Mouse (Mus musculus) small intestine, adult 2 months (tissue): ENCODE measurements at regions not wholly inside any gene's neighbourhood (a gene's known extent, or its start where the extent isn't known, plus 50 kb on each side); places are given as distances from the start of the nearest gene placed in this dataset.

Experiments
- H3K27ac ChIP-seq: fragments of 200-500 bp; 2 replicates; pipeline ENCODE4 v1.5.1; 2012; ENCODE audit warnings: low read depth, low read length, control low read depth, inconsistent platforms; ENCODE audit not compliant: insufficient read depth
- H3K27me3 ChIP-seq: fragments of 200-500 bp; 2 replicates; pipeline ENCODE4 v1.6.1; 2012; ENCODE audit warnings: mild to moderate bottlenecking, moderate library complexity, low read length, inconsistent platforms; ENCODE audit not compliant: control insufficient read depth, insufficient read depth
- H3K36me3 ChIP-seq: fragments of 200-500 bp; 2 replicates; pipeline ENCODE4 v1.6.1; 2012; ENCODE audit warnings: mild to moderate bottlenecking, low read length, control low read depth, inconsistent platforms; ENCODE audit not compliant: control insufficient read depth, insufficient read depth
- H3K4me1 ChIP-seq: fragments of 200-500 bp; 2 replicates; pipeline ENCODE4 v1.6.1; 2012; ENCODE audit warnings: low read length, inconsistent platforms, mixed read lengths; ENCODE audit not compliant: control insufficient read depth, insufficient read depth, insufficient read length
- H3K4me3 ChIP-seq: fragments of 200-500 bp; 2 replicates; pipeline ENCODE4 v1.5.1; 2012; ENCODE audit warnings: low read depth, mild to moderate bottlenecking, control low read depth, inconsistent platforms, low read length, moderate library complexity
- CTCF ChIP-seq: fragments of 200-500 bp; IDR thresholded peaks from 2 replicates; pipeline ENCODE4 v1.5.1; 2012; ENCODE audit warnings: low read depth, mild to moderate bottlenecking, control low read depth, inconsistent platforms, low read length, moderate library complexity, mixed read lengths; ENCODE audit not compliant: insufficient replicate concordance, insufficient read length; ENCODE audit errors: extremely low read depth
- POLR2A ChIP-seq: fragments of 200-500 bp; IDR thresholded peaks from 2 replicates; pipeline ENCODE4 v1.6.1; 2012; ENCODE audit warnings: low read depth, mild to moderate bottlenecking, control low read depth, inconsistent platforms, low read length, moderate library complexity
- WGBS: fragments of 180-500 bp; shearing (Covaris S2); methylation state at CpG from one replicate; pipeline ENCODE4 v1.1.7; 2018; 5-methylcytosine and 5-hydroxymethylcytosine counted together

DNA sequence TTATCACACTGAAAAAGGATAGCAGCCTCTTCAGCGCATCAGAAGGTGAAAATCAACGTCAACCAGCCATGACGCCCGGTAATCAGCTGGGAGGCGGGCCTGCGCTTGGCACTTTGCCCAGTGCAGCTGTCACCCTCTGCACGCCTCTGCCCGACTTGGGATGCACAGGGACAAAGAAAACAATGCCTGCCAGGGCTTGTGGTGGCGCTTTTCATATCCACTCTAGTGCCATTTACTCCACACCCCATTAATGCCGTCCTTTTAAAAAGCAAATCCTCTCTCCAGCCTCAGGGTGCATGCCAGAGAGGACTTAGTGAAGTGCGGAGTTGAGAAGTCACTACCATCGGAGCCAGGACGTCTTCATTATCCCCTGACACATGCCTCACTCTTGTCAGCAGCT is 204.5 kb upstream of the Sulf2 start:
- H3K27ac ChIP-seq = no peak overlapping the region
- no peak overlapping the region for H3K4me3 ChIP-seq
- whole genome bisulfite sequencing = 37% methylated on average over 13 of the region's 13 CpGs
- no peaks in the 10 kb centered on the region for H3K4me1 ChIP-seq
- no peak for TF ChIP-seq POLR2A
- TF ChIP-seq CTCF = no peak
- H3K27me3 ChIP-seq = no peaks in the 10 kb centered on the region
- no peaks in the 10 kb centered on the region for H3K36me3 ChIP-seq

DNA sequence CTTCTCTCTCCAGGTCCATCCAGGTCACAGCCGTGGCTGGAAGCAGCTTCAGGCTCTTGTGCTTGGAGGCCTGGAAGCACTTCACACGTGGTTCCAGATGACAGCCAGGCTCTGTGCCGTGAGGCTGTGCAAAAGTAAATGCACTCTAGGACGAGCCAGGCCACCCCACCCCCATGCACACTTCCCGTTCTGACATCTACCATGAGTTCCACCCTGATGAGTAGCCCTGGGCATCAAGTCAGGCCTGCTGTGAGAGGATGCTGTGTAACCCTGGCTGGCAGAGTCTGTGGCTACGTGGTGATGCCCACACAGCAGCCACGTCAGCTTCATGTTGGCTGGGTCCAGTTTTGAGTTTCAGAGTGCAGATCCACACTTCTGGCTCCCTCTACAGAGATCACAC is 202.4 kb upstream of the Sulf2 start:
- H3K27ac ChIP-seq = no peak overlapping the region
- no peaks in the 10 kb centered on the region; the same call in 1 of the 2 replicates for H3K4me1 ChIP-seq
- no peaks in the 10 kb centered on the region for H3K36me3 ChIP-seq
- no peaks in the 10 kb centered on the region for H3K27me3 ChIP-seq
- WGBS = 38% methylated on average over 7 of the region's 7 CpGs
- no peak overlapping the region for H3K4me3 ChIP-seq
- TF ChIP-seq POLR2A = no peak
- no peak for TF ChIP-seq CTCF

DNA sequence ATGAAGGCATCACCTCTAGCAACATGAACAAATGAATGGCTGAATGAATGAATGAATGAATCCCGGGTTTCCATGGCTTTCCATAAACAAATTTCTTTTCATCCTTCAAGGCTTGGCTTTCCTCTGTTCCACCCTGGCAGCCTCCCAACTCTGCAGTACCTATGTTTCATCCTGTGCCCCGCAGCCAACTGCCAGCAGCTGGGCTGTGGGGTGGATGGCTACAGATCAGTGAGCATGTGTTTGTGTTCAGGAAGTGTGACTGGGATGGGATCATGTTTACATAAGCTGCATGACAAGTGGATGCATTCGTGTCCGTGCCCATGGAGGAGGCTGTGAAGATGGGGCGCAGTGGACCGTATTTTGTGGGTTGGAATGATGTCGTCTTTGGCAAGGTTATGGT is 200.5 kb upstream of the Sulf2 start:
- WGBS = 76% methylated on average over 7 of the region's 7 CpGs
- no peak overlapping the region for H3K27ac ChIP-seq
- H3K27me3 ChIP-seq = no peaks in the 10 kb centered on the region
- H3K4me3 ChIP-seq = no peak overlapping the region
- TF ChIP-seq CTCF (no peak), POLR2A (no peak)
- H3K4me1 ChIP-seq = no peaks in the 10 kb centered on the region; the same call in 1 of the 2 replicates
- no peaks in the 10 kb centered on the region for H3K36me3 ChIP-seq

DNA sequence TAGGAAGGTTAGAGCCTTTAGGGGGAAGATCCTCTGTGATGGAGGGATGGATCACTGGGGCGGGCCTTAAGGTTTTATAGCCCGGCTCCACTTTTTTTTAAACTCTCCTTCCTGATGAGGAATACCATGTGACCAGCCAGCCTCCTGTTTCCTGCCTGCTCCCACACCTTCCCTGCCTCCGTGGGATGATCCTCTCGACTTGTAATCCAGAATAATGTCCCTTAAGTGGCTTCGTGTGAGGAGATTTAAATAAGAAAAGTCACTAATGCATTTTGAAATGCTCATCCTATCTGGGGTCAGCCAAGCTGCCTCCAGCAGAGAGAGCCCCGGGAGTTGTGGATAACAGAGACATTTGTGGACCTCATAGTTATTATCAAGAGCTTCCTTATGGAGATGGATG is 200.0 kb upstream of the Sulf2 start:
- H3K27me3 ChIP-seq = no peaks in the 10 kb centered on the region
- 45% methylated on average over 6 of the region's 6 CpGs for WGBS

DNA sequence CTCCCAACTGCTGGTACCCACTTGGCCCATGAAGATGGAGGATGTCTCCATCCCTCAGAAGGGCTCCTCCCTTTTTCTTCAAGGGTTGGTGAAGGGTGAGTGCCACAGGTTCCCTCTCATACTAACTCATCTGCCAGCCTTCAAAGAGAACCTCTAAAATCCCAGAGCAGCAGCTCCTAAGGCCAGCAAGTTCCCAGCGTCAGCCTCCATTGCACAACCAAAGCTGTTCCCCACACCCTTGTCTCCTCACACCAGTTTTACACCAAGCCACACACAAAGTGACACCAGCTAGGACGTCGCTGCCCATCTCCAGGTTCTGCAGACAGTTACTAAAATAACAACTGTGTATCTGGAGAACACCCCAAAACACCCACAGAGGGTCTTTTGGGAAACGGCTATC is 198.9 kb upstream of the Sulf2 start:
- WGBS = 84% methylated on average over 4 of the region's 4 CpGs
- no peak for TF ChIP-seq CTCF
- no peak for TF ChIP-seq POLR2A
- H3K36me3 ChIP-seq = no peaks in the 10 kb centered on the region
- H3K27me3 ChIP-seq = no peaks in the 10 kb centered on the region
- no peak overlapping the region for H3K27ac ChIP-seq
- no peak overlapping the region for H3K4me3 ChIP-seq
- H3K4me1 ChIP-seq = no peaks in the 10 kb centered on the region; the same call in 1 of the 2 replicates

More for the DNA sequence above, 200.0 kb upstream of the Sulf2 start:
- H3K36me3 ChIP-seq = no peaks in the 10 kb centered on the region
- no peak overlapping the region for H3K4me3 ChIP-seq
- TF ChIP-seq CTCF = no peak
- no peak for TF ChIP-seq POLR2A
- no peaks in the 10 kb centered on the region; the same call in 1 of the 2 replicates for H3K4me1 ChIP-seq
- H3K27ac ChIP-seq = no peak overlapping the region

DNA sequence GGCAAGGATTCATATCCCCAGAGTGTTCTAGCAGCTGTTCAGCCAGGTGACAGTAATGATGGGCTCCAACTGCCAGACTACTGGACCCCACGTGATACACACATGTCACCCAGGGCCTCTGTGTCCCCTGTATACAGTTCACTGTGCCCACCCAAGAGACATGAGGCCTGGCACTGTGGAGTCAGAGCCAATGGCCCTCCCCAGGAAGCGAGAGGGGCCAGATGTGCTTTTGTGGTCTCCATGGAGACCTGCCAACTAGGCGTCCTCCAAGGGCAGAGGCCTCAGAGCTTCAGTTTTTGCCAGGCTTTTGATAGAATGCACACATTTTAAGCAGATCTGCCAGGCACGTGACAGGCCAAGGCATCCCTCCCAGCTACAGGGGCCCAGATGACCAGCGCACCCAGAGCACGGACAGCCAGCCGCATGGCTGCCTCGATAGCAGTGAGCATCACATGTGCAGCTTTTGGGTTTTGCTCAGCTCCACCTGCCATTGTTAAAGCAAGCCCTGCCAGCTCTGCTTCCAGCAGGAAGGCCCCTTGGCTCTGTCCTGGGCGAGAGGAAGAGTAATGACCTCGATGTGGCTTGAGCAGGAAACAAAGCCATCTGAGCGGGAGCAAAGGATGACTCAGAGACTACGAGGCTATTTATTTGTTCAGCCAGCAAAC is 198.1 kb upstream of the Sulf2 start:
- H3K27ac ChIP-seq = no peak overlapping the region
- WGBS = 49% methylated on average over 12 of the region's 12 CpGs
- no peaks in the 10 kb centered on the region for H3K36me3 ChIP-seq
- no peaks in the 10 kb centered on the region for H3K27me3 ChIP-seq
- no peak for TF ChIP-seq CTCF
- no peak for TF ChIP-seq POLR2A
- H3K4me3 ChIP-seq = no peak overlapping the region
- no peaks in the 10 kb centered on the region; the same call in 1 of the 2 replicates for H3K4me1 ChIP-seq

DNA sequence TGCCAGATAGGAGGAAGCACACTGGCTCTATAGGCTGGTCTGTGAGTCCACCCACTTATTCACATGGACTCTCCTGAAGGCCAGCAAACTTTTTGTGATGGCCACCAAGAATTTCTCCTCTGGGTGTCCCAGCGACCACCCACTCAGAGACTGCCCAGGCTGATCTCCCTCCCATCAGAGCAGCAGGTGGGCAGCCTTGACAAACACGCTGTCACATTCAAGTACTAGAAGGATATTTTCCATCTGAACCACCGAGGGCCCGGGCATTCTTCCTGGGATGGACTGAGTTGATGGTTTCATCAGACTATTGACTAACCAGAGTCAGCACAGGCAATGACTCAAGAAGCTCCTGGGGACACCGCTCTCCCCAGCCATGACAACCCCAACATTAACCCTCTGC is 196.5 kb upstream of the Sulf2 start:
- no peaks in the 10 kb centered on the region for H3K27me3 ChIP-seq
- no peaks in the 10 kb centered on the region; the same call in 1 of the 2 replicates for H3K4me1 ChIP-seq
- H3K27ac ChIP-seq = no peak overlapping the region
- no peaks in the 10 kb centered on the region for H3K36me3 ChIP-seq
- no peak overlapping the region for H3K4me3 ChIP-seq
- 72% methylated on average over 5 of the region's 5 CpGs for WGBS
- no peak for TF ChIP-seq CTCF
- no peak for TF ChIP-seq POLR2A
